Mouse (Mus musculus) mesoderm, embryonic 11.5 days (tissue): ENCODE measurements around the gene Mettl21e.
A peak's percentile ranks its signal among the peaks of the same experiment; 100 is the strongest.
"Not testable (repeated sequence)": the region's sequence is repeated elsewhere in the genome, so short reads cannot be mapped to it uniquely, and the experiment has no call there.

Experiments
- DNase-seq: peaks from one replicate; pipeline ENCODE4 v3.0.0-alpha.2; 2012; ENCODE audit warnings: low read depth, low spot score

Gene Mettl21e

DNA sequence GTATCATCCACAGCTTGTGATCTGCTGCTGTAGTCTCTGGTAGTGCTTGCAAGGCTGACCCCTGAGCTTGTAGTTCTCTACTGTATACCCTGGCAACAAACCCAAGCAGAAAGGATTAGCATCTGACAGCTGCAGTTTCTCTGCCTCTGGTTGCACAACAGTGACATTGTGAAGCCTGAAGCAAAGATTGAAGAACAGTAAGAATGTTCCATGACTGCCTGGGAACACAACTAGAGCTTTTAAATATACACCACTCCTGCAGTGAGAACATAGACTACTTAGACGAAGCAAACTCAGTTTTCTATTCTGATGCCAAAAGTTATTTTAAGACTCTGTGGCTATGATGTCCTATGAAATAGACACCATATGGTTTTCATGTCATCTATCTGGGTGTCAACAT, at the start of gene Mettl21e:
TSS of gene Mettl21e (minus strand) at position 86 of the 400 bp plus-strand sequence.
- no peak for DNase-seq

DNA sequence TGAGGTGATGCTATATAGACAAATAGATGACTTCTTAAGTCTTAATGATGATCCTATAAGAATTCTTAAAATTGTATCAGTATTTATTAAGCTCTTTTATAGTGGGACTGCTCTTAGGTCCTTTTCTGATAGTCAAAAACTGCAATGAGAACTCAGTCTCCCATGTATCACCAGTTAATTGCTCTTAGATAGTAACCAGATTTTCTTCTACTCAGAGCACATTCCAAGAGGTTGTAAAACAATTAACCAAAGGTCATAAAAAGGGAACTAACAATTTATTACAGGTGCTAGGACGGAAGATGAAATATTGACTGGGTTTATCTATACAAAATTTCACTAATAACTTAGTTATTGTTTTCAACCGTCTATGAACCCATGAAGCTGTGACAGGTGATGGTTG, 21.7 kb upstream of the Mettl21e start:
- not testable (repeated sequence) for DNase-seq

DNA sequence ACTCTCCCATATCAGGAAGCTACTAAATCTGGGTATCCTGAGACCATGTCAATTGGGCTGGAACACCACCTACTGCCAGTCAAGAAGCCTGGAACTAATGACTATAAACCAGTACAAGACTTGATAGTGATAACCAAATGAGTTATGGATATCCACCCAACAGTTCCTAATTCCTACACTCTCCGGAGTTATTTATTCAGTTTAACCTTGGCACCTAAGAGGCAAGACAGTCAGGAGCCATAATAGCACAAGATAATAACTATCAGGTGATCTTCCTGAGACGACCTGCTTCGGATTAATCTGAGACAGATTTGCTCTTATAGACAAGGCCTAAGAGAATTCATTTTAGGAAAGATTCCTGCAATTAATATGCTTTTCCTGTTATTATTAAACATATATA, 21.2 kb upstream of the Mettl21e start:
- no peak for DNase-seq

DNA sequence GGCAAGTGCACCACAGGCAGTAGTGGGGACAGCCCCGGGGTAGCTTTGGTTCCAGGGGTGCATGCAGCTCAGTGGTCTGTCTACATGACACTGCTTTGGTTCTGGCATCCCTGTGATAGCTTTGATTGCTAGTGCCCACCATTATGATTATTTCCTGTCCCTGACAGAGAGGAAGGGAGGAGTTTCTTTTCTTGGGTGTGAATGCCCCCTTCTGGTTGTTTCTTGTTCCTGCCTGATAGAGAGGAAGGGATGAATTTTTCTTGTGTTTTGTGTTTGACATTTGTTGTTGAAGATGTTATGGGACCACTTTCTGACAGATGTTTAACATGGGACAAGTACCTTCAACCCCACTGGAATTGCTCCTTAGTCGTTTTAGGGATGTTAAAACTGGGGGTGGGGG, 18.5 kb upstream of the Mettl21e start:
- DNase-seq = no peak

DNA sequence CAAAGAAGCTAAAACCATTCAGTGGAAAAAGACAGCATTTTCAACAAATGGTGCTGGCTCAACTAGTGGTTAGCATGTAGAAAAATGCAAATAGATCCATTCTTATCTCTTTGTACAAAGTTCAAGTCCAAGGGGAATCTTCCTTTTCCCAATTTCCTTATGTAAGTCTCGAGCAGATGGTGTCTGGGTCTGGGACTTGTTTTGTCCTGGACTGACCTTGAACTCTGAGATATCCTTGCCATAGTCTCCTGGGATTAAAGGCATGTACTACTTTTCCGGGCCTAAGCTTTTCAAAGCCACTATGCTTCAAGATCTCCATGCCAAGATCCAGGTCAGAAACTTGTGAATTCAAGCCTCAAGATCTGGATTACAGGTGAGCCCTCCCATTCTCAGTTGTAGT, 16.6 kb upstream of the Mettl21e start:
- no peak for DNase-seq

DNA sequence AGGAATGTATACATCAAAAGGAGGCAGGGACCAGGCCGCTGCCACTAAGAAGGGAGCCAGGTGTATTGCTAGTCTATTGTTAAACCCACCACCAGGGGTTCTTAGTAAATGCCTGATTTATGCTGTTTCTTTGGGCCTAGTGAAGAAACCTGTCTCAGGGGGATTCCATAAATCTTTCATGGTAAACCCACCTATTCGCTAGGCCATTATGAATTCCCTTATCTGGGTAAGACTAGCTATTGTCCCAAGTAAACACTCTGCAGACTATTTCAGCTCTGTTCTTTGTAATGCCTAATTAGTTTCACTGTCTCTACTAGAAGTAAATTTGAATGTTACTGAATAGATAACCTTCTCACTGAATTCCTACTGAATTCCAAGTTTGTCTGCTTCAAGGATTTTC, 15.8 kb upstream of the Mettl21e start:
- DNase-seq = not testable (repeated sequence)

DNA sequence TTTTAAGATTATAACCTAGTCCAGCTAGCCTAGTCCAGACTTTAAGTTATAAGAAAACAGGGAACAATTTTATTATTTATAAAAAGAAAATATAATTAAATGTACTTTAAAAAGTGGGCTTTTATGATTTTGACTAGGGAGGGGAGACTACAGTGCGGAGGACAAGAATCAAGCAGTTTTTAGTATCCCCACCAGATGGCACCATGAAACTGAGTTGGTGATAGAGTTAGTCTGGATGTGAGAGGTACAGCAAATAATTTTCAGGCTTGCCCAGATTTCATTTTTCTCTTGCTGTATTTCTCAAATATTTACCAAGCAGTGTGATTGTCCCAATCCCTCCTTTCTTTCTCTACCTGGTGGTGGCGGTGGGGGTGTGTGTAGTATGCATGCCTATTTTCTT, 10.3 kb upstream of the Mettl21e start:
- DNase-seq = peak; percentile 51

DNA sequence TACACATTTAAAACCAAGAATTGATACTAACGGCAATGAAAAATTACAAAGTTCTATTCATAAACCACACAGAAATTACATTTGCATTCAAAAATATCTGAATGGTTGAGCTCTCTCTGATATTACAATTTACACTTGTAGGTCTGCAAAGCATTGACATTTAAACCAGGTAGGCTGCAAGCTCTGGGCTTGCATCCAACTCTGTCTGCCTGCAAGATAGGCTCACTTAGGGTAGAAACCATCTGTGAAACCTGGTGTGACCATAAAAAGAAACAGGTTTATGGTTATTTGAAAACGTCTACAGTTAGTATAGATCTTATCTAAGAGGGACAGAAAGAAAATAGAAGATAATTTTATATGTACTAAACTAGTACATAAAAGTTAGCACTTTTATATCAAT, 1.6 kb downstream of the Mettl21e start:
- no peak for DNase-seq

DNA sequence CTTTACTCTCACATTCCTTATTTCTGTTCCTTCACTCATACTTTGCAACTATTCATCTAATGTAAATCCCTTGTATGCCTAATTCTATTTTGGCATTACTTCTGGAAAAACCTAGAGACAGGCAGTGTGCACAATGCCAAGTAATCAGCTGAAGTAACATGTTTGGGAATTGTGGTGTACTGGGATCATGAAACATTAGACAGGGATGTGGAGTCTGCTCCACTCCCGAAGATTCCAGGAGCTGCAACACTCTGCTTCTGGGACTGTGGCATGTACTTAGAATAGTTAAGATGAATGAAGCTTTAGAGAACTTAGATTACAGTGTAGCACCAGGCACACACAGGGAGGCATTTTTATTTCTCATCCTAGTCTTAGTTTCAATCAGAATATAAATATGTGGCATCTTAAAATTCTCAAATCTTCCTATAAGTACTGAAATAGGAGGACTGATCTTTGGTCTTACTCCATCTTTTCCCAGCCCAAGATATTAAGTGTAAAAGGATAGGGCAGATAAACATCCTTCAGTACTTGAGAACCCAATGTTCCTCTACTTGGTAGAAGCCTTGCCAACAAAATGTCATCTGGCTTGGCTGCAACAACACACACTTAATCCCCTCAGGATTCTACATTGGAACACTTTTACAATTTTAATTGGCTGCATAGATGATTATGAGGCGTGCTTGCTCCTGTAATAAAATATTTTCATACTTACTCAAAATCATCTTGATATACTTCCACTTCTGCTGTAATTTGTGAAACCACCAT, 2.2 kb downstream of the Mettl21e start:
- DNase-seq = no peak

DNA sequence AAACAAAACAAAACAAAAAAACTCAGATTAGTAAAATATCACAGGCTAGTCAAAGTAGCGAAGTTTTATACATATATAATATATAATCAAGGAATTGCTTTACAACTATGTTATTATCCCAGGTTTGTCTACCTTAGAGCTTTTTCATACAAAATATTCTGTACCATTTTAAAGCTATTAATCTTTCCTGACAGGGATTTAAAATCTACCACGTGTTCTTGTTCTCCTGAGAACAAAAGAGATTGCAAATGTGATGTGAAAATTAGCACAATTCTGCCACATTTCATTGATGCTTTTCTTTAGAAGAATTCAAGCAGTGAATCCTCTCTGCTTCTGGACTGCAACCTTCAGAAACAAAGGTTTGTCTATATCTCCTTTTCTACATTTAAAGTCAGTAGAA, 4.3 kb downstream of the Mettl21e start:
- no peak for DNase-seq

DNA sequence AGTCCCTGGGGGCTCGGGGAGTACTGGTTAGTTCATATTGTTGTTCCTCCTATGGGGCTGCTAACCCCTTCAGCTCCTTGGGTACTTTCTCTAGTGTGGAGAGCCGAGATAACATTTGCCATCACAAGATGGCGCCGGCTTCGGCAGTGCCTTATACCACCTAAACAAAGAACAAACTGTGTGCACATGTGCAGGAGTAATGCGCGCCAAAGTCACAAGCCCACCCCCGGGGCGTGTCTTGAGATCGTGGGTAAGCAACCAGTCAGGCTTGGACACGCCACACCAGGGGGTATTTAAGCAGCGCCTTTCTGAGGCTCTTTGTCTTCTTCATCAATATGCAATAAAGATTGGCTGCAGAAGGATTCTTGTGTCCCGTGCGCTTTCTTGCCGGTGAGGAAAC, 15.9 kb downstream of the Mettl21e start:
- DNase-seq = no peak

DNA sequence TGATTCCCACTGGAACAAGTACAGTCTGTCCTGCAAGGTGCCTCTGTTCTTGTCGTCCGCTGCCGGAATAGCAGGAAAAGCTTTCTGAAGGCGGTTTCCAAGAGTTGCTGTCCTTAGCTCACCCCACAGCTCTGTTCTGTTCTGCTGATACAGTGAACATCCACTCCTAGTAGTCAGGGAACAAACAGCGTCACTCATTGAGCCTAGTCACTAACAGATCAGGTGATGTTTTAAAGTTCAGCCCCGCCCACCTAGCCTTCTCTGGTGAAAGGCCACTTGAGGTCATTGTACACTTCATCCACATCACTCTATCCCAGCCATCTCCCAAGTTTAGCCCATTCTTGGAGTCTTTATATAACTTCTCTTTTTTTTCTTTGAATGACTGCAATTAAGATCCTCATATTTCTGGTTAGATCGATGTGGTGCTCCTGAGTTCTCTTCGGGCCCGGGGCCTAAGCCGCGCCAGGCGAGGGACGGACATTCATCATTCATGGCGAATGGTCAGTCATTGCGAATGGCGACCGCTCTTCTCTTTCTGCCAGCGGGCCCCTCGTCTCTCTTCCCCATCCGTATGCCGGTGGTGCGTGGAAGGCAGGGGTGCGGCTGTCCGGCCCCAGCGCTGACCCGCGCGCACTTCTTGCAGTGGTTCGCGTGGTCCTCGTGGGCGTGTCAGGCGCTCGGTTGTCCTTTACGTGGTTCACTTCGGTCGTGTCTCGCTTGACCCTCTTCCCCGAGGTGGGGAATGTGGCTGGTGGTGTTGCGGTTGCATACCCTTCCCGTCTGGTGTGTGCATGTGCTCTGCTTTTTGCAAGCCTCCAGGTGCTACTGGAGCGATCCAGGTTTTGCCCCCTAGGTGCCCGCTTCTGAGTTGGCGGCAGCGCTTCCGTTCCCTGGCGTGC, 20.2 kb downstream of the Mettl21e start:
- DNase-seq = peak; percentile 36

DNA sequence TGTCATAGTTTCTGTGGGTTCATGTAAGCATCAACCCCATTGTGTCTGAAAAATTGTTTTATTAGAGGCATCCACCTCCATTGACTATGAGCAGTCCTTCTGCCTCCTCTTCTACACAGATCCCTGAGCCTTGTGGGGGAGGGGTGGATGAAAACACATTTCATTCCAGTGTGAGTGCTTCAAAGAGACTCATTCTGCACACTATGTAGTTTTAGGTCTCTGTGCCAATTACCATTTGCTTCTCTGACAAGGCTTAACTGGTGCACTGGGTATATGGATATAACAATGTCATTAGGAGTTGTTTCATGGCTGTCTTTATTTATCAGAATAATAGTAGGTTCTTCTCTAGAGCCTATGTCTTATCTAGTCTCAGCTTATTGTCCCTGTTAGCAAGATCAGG, 32.4 kb downstream of the Mettl21e start:
- no peak for DNase-seq

DNA sequence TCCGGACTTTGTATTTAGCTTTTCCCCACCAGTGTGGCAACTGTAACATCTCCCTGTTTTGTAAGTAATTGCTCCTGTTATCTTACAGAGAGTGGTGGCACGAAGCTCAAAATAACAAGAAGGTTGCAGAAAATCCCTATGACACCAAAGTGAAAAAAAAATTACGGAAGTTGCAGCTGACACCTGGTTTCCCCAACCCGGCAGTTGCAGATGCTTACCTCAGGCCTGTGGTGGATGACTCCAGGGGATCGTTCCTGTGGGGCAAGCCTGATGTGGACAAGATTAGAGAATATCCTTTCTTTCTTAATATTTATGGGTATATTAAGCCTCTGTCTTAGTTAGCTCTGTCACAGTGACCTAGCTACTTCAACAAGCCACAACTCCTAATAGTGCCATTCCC, 40.7 kb downstream of the Mettl21e start:
- no peak for DNase-seq

DNA sequence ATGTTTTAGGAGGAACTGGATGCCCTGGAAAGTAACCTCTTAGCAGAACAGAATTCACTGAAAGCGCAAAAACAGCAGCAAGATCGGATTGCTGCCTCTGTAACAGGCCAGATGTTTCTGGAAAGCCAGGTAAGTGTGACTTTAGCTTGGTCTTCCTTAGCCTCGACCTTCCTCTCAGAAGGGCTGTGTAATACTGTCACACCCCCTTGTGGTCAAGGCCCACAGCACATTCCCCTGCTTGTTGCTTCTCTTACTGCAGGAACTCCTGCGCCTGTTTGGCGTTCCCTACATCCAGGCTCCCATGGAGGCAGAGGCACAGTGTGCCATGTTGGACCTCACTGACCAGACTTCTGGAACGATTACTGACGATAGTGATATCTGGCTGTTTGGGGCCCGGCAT, 44.9 kb downstream of the Mettl21e start:
- no peak for DNase-seq

DNA sequence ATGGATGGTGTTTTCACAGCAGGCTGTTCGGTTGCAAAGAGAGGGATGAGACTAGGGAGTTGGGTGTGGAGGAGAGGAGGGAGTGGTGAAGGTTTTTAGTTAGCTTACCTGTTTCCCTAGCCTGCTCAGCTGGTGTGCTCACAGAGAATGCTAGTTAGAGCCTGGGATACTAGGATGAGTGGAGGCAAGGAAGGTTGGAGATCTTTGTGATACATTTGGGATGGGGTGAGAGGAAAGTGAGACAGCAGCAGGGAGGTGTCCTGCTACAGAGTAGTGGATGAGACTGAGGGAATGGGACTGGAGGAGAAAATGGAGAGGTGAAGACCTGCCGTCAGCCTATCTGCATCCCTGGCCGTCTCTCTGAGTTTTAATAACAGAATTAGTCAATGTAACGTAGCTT, 46.1 kb downstream of the Mettl21e start:
- no peak for DNase-seq

DNA sequence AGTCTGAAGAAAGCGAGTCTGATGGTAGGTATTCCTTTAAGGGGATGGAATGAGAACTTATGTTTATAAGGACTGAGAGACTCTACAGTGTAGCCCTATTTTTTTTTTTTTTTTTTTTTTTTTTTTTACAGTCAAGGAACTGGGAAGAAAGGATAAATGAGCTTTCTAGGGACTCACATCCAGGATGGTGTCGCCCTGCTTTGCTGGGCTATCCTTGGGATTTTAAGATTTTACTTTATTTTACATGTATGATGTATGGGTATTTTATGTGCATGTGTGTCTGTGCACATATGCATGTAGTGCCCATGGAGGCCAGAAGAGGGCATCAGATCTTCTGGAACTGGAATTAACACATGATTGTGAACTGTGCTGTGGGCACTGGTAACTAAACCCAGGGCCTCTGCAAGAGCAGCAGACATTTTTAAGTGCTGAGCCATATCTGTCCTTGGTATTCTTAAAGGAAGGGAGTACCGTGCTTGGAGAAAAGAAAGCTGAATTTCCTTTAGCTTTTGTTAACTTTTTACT, 50.8 kb downstream of the Mettl21e start:
- no peak for DNase-seq

DNA sequence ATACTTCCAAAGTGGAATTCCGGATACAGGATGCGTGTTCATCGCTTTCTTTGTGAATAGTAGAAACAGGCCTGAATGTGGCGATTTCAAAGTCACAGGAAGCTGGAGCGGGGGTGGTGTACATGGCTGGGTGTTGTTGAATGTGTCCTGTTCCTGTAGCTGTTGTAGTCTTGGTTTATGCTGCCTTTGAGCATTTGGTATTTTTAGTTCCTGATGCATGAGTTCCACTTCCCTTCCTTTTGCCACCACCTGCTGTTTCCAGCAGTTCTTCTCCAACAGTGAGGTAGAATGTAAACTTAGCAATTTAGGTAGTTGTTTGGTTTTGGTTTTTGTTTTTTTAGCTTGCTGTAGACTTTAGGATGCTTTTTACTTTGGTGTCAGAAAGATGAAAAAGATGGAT, 56.4 kb downstream of the Mettl21e start:
- no peak for DNase-seq

DNA sequence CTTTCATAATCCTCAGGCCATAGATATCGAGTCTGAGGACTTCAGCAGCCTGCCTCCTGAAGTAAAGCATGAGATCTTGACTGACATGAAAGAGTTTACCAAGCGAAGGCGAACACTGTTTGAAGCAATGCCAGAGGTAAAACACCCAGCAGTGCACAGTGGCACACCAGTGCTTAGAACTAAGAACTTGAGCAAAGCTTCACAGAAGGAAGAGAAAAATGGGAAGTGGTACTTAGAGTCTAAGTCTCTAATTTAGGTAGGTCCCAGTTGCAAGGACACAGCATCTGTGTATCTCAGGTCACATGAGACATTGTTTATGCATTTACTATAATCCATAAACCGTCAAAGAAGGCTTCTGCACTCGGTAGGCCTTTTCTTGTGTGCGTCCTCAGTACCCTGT, 56.9 kb downstream of the Mettl21e start:
- DNase-seq = no peak

DNA sequence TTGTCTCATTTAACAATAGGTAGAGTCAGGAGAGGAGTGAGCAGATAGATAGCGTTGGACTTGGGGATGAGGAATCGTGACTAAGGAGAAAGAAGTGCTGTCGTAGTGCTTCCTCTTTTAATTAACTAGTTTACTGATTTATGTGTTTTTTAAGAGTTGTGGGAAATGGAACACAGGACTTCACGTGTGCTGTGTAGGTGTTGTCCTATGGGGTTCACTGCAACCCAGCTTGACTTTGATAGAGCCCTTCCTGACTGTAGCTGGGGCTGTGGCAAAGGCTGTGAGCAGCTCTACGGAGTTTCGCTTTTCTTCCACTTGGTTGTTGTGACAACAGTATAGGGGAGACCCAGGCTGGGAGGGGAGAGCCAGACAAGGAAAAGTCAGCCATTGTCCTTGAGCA, 60.4 kb downstream of the Mettl21e start:
- no peak for DNase-seq

DNA sequence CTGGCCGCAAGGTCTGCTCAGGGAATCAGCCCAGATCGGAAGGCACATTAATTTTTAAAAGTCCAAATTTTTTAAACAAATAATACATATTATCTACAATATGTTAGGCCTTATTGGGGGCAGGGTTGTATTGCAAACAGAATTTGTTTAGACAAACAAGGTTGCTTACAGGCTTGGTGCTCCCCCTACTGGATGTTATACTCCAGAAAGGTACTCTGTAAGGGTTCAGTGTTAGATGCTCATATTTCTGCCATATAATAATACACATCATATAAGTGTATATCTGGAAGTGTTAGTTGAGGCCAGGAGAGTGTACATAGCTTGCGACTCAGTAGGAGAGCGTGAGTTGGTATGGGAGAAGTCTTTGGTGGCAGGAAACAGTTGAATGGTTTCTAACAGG, 63.5 kb downstream of the Mettl21e start:
- DNase-seq = no peak
